Mouse (Mus musculus) left cerebral cortex, adult 11 months (tissue): ENCODE results near the gene Gstp3.
"Not testable (repeated sequence)": the region's sequence is repeated elsewhere in the genome, so short reads cannot be mapped to it uniquely, and the experiment has no call there.

Experiments used
- DNase-seq: peaks from one replicate; pipeline ENCODE4 v3.0.0; 2022; ENCODE audit warnings: low spot score

Gene Gstp3

DNA sequence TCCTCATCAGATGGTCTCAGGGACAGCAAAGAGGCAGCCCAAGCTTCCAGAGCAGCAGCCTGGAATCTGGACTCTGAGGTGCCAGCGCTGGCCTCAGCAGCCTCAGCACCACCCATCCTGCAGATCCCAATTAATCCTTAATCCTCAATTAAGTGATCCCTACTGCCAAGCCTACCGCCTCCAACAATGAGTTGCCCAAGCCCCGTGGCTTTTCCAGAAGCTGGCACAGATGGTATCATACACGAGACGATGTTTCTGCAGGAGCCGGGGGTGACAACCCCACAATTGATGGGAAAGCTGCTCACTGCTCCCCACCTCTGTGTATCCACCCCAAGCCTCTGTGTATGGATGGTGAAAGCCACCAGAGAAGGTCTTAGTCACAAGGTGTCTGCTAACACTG lies 29.8 kb upstream of the Gstp3 start:
- DNase-seq = no peak

- no peak for DNase-seq
Measured at GRCm38 (mm10) chr19:4088146-4088545, 28.8 kb upstream of the Gstp3 start.

DNA sequence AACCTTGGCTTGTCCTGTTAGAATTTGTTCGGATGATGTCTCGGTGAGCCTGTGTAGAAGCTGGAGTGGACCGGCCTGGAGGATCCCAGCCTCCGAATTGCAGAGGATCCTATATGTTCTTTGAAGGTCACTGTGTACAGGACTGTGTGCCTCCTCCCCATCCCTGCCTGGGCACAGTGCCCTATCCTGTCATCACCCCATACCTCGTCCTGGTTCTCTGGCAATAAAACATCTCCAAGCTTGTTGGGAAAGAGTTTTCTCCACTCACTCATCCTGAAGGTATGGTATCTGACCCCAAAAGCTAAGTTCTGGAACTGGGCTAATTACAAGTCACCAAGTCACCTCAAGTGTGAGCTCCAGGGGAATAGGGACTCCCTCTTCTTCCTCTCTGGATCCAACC lies 27.7 kb upstream of the Gstp3 start:
- DNase-seq = no peak

- DNase-seq = no peak
Measured at GRCm38 (mm10) chr19:4086156-4086555, 26.8 kb upstream of the Gstp3 start.

- DNase-seq = no peak
Measured at GRCm38 (mm10) chr19:4084984-4085383, 25.6 kb upstream of the Gstp3 start.

DNA sequence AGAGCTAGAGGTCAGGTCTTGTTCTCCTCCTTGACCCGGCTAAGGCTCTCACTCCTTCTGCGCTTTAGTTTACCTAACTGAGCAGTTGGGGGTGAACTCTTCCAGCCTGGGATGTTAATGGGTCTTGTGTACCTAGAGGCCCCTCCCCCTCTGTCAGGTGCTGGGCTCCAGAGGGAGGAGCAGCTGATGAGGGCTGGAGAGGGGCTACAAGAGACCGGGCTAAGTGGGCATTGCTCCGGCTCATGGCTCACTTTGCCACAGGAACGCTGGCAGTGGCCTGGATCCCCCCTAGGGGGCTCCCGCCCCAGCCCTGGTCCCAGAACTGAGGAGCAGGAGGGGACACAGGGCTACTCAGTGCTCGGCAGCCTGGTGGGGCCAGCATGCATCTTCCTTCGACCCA lies 24.5 kb upstream of the Gstp3 start:
- DNase-seq = no peak

- DNase-seq = no peak
Measured at GRCm38 (mm10) chr19:4083316-4083715, 23.9 kb upstream of the Gstp3 start.

DNA sequence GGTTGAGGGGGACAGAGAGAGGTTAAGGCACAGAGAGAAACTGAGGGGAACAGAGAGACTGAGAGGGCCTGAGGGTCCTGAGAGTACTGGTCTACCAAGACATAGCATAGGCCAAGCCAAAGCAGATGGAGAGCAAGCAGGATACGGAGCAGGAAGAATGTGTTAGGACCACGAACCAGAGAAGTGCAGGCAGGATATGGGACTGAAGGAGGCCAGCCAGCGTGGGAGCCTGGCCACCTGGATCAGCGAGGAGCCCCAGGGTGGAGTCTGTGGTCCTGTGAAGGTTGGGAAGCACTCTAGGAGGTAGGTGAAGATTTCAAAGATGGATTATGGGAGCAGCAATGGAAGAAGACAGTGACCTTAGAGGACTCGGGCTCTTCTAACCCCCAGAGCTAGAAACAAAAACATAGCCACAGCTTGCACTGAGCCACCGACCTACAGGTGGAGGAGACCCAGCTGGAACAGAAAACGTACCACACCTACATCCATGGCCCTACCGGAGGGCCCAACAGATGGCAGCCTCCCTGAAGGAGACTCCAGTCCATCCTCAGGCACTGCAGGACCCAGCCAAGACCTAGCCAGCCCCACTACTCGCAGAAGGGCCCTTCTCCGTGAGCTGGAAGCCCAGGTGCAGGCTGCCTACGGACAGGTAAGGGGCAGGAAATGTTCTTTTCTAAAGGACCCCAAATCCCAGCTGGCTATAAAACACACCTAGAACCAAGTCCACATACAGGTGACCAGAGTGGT lies 23.0 kb upstream of the Gstp3 start:
- DNase-seq = no peak

GRCm38 (mm10) chr19:4081394-4081793 lies 22.0 kb upstream of the Gstp3 start, which contains the start of gene Cabp2:
Gene Cabp2 (plus strand): TSS chr19:4081578.
- DNase-seq = no peak

GRCm38 (mm10) chr19:4080511-4081009 lies 21.2 kb upstream of the Gstp3 start:
- DNase-seq = no peak

- DNase-seq = no peak
Measured at GRCm38 (mm10) chr19:4079594-4079993, 20.2 kb upstream of the Gstp3 start.

- no peak for DNase-seq
Measured at GRCm38 (mm10) chr19:4075531-4075930, 16.2 kb upstream of the Gstp3 start.

DNA sequence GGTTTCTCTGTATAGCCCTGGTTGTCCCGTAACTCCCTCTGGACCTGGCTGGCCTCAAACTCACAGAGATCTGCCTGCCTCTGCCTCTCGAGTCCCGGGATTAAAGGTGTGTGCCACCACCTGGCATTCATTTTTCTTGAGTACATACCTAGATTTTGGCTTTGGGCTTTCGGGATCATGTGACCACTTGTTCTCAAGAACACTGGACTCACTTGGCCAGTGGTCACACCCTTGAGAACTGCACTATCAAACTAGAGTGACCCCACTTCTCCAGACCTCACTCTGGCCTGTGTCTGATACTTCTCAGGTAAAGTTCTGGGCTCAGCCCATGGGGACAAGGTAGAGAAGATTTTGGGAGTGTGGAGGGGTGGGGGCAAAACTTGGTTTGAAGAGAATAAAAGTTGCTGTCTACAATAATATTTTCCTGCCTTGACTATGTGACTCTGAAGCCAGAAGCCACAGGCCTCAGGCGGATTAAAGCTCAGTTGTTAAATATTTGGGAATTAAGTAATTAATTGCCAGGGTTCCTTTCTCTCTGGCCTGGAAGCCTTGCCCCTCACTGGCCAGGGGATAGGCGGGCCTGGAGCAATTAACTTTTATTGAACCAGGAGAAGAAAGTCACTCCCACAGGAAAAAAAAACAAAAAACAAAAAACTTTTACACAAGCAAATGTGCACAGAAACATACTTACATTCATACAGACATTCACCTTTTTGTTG lies 13.5 kb upstream of the Gstp3 start:
- no peak for DNase-seq

- DNase-seq = no peak
Measured at GRCm38 (mm10) chr19:4071406-4071805, 12.0 kb upstream of the Gstp3 start.

DNA sequence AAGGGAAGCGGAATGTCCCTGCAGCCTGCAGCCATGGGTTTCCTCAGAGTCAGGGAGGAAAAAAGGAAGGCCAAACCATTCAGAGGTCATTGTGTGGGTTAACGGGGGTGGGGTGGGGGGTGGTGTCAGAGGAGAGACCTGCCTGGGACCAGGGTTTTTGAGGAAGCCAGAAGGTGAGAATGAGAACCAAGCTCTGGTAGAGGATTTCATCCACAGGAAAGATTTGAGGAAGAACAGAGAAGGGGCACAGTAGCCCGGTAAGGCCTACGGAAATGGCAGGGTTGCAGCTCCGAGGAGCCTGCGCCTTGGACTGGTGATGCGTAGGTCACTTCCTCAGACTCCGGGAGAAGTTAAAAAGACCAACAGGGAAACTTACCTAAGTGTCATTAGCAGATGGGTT lies 11.4 kb upstream of the Gstp3 start:
- DNase-seq = no peak

DNA sequence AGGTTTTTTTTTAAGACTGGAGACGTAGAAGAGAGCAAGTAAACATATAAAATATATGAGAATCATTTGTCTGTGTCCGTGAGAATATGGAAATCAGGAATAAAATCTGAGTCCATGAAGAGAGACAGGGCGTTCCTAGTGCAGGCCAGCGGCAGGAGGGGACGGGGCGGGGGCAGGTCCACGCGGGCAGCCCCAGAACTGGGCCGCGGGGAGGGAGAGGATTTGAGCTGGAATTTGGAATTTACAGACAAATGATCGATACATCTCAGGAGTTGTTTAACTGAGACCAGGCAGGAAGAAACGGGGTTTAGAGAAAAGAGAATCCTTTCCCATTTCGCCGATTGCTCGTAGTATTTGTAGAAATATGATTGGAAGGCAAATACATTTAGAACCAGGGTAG lies 10.9 kb upstream of the Gstp3 start:
- no peak for DNase-seq

- DNase-seq = no peak
Measured at GRCm38 (mm10) chr19:4068717-4069410, 9.5 kb upstream of the Gstp3 start.

- not testable (repeated sequence) for DNase-seq
Measured at GRCm38 (mm10) chr19:4068242-4068641, 8.9 kb upstream of the Gstp3 start.

DNA sequence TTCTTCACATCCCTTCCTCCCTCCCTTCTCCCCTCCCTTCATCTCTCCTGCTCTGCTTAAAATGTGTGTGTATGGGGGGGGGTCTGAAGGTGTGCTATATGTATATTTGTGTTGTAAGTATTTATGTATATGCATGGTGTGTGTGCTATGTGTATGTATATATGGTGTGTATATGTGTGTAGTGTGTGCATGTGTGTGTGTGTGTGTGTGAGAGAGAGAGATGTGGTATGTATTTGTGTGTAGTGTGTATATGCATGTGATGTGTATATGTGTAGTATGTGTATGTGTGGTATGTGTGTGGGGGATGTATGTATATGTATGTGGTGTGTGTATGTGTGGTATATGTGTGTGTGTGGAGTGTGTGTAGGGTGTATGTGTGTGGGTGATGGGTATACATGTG lies 7.5 kb upstream of the Gstp3 start:
- no peak for DNase-seq

GRCm38 (mm10) chr19:4066280-4066679 lies 6.9 kb upstream of the Gstp3 start:
- no peak for DNase-seq

DNA sequence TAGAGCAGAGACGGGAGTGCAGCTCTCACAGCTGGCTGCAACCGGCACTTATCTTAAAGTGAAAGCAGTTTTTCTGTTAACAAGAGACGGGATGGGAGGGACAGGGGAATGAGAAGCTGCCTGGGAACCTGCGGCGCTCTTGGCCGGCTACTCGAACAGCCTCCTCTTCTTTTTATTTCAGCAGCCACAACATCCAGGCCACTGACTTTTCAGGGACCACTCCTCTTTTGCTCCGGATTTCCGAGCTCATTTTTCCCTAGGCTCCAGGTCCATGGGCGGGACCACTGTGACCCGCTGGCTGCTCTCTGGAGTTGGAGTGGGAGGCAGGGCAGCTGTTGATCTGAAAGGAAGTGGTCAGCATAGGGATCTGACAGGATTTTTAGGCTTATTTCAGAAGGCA lies 5.1 kb upstream of the Gstp3 start:
- not testable (repeated sequence) for DNase-seq

GRCm38 (mm10) chr19:4063357-4063756 lies 4.0 kb upstream of the Gstp3 start:
- DNase-seq = not testable (repeated sequence)
